Comparison of ENCODE assay signal across 20 mouse cellular contexts in the genomic region with DNA sequence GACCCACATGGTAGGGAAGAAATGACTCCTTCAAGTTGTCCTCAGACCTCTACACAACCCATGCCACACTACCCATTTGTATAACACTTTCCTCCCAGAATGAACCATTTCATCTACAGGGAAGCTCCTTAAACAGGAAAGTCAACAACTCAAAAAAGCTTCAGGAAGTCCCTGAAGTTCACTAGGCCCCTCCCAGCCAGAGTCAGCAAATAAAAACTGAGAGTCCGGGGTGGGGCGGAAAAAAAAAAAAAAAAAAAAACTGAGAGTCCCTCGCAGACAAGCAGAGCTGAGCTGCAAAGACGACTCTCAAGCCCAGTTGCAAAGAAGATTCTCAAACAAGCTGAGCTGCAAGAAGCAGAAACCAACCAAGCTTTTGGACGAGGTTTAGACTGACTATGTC. TPM values are rescaled to one million over a fixed set of nuclear protein-coding genes. Genes with fewer than 3 reads are reported as not detected.
DNase-seq lines count a peak whose midpoint lies in the region; ATAC-seq and TF ChIP-seq lines count a peak whose summit lies in the region.
"Had no signal": no experiment of that assay in that cellular context is flagged by ENCODE, and none has a peak within 500 bp of the region (broad histone marks: within the 10 kb centered on the region; RNA-seq: fewer than 3 reads in every experiment).

No protein-coding gene starts in this region.

- H3K27ac ChIP-seq in forebrain, embryonic 10.5 days = no peak overlapping the region
- H3K27ac ChIP-seq in forebrain, embryonic 15.5 days (replicated peaks) = no peak overlapping the region
- H3K27ac ChIP-seq in lung, embryonic 14.5 days (ENCODE audit: low read depth) = no peak overlapping the region
- H3K27ac ChIP-seq: hindbrain, embryonic 14.5 days; midbrain, embryonic 12.5 days had no signal

- DNase-seq in forebrain, embryonic 10.5 days (ENCODE audit: extremely low spot score, low spot score) = no peak
- DNase-seq in lung, embryonic 14.5 days = no peak
- no peak for DNase-seq in lung, postnatal 14 days
- DNase-seq in liver = peak; percentile 14
- no peak for DNase-seq in cerebellum, adult 18-20 months
- DNase-seq in thymus, postnatal 25 days = no peak
- DNase-seq in layer of hippocampus, adult 9-11 months = no peak
- DNase-seq: adrenal gland, adult 8-10 months; cerebellum, postnatal 10 days; heart, postnatal 10 days; kidney, adult 18-20 months; kidney, postnatal 4 days; layer of hippocampus, postnatal 36 days; spleen, adult 18-20 months had no signal

- 0 out of 2 replicates have a peak overlapping the region, but pooled peaks have one; percentile 76 for H3K4me3 ChIP-seq in forebrain, embryonic 10.5 days
- no peak overlapping the region for H3K4me3 ChIP-seq in forebrain, embryonic 15.5 days
- no peak overlapping the region for H3K4me3 ChIP-seq in lung, embryonic 14.5 days (ENCODE audit: low read depth, low read length)
- H3K4me3 ChIP-seq: midbrain, embryonic 12.5 days had no signal

- H3K9me3 ChIP-seq in forebrain, embryonic 10.5 days = no peaks in the 10 kb centered on the region; the same call in 1 of the 2 replicates
- H3K9me3 ChIP-seq in forebrain, embryonic 15.5 days = no peaks in the 10 kb centered on the region
- H3K9me3 ChIP-seq in lung, embryonic 14.5 days (ENCODE audit: low read depth, low read length) = no peaks in the 10 kb centered on the region
- H3K9me3 ChIP-seq: midbrain, embryonic 12.5 days had no signal

- no peak overlapping the region for H3K9ac ChIP-seq in forebrain, embryonic 15.5 days (replicated peaks)
- H3K9ac ChIP-seq in lung, embryonic 14.5 days = no peak overlapping the region
- H3K9ac ChIP-seq: hindbrain, embryonic 14.5 days; midbrain, embryonic 12.5 days had no signal

- no peak overlapping the region for H3K4me2 ChIP-seq in forebrain, embryonic 15.5 days (replicated peaks)
- H3K4me2 ChIP-seq in lung, embryonic 14.5 days = peak overlapping the region; percentile 62
- H3K4me2 ChIP-seq: hindbrain, embryonic 14.5 days; midbrain, embryonic 12.5 days had no signal

- H3K4me1 ChIP-seq in forebrain, embryonic 10.5 days = peaks cover 34% of the 10 kb centered on the region
- peaks cover 26% of the 10 kb centered on the region for H3K4me1 ChIP-seq in forebrain, embryonic 15.5 days
- peaks cover 17% of the 10 kb centered on the region for H3K4me1 ChIP-seq in lung, embryonic 14.5 days (ENCODE audit: insufficient read depth)

- peaks cover 64% of the 10 kb centered on the region for H3K36me3 ChIP-seq in forebrain, embryonic 10.5 days (replicated peaks)
- H3K36me3 ChIP-seq in forebrain, embryonic 15.5 days = peaks cover 32% of the 10 kb centered on the region
- peaks cover 58% of the 10 kb centered on the region for H3K36me3 ChIP-seq in lung, embryonic 14.5 days (ENCODE audit: insufficient read depth)

- 83% methylated on average over 5 of the region's 5 CpGs for WGBS in forebrain, embryonic 10.5 days
- WGBS in forebrain, embryonic 15.5 days = 76% methylated on average over 5 of the region's 5 CpGs
- WGBS in lung, embryonic 14.5 days = 34% methylated on average over 5 of the region's 5 CpGs

- H3K27me3 ChIP-seq in forebrain, embryonic 10.5 days (ENCODE audit: poor library complexity, severe bottlenecking) = no peaks in the 10 kb centered on the region
- H3K27me3 ChIP-seq in forebrain, embryonic 15.5 days = no peaks in the 10 kb centered on the region
- H3K27me3 ChIP-seq in lung, embryonic 14.5 days (ENCODE audit: insufficient read depth, low read length) = no peaks in the 10 kb centered on the region
- H3K27me3 ChIP-seq: midbrain, embryonic 12.5 days had no signal

- TF ChIP-seq CTCF in lung, embryonic 14.5 days (IDR thresholded peaks at IDR 0.05; ENCODE audit: low read depth) = no peak

- ATAC-seq in forebrain, embryonic 15.5 days (replicated peaks) = no peak
- ATAC-seq in lung, embryonic 14.5 days (ENCODE audit: insufficient read depth) = no peak

RNA-seq across cellular contexts. Expression of gene Incenp, which starts 3.3 kb away (rescaled TPM):
- 169 and 178 TPM in 2 replicates for polyA plus RNA-seq in forebrain, embryonic 10.5 days (2016; fragmentation: Nextera tagmentation; extraction: Ambion mirVana)
- polyA plus RNA-seq in forebrain, embryonic 15.5 days (2015; fragmentation: Nextera tagmentation; extraction: Ambion mirVana) = 51.9 and 62.4 TPM in 2 replicates
- 120 and 137 TPM in 2 replicates for polyA plus RNA-seq in lung, embryonic 14.5 days (2014; fragmentation: Nextera tagmentation; extraction: Ambion mirVana)

RNA-seq across cellular contexts. Expression of gene Scgb2a2, which starts 48.7 kb away (rescaled TPM):
- not detected in 2 replicates for polyA plus RNA-seq in forebrain, embryonic 10.5 days (2016; fragmentation: Nextera tagmentation; extraction: Ambion mirVana)
- polyA plus RNA-seq in forebrain, embryonic 15.5 days (2015; fragmentation: Nextera tagmentation; extraction: Ambion mirVana) = not detected in 2 replicates
- not detected in 2 replicates for polyA plus RNA-seq in lung, embryonic 14.5 days (2014; fragmentation: Nextera tagmentation; extraction: Ambion mirVana)
- polyA plus RNA-seq: brain, embryonic 14.5 days; hindbrain, embryonic 14.5 days; lung, embryonic 16.5 days; midbrain, embryonic 12.5 days; stomach, embryonic 16.5 days had no signal
